Mouse (Mus musculus): ENCODE measurements around the gene Rasgrp1. TPM values are rescaled to one million over a fixed set of nuclear protein-coding genes. Genes with fewer than 3 reads are reported as not detected.

The Rasgrp1 gene
- polyA plus RNA-seq, 1 experiment from 2014 or later, result 0.55 TPM

DNA sequence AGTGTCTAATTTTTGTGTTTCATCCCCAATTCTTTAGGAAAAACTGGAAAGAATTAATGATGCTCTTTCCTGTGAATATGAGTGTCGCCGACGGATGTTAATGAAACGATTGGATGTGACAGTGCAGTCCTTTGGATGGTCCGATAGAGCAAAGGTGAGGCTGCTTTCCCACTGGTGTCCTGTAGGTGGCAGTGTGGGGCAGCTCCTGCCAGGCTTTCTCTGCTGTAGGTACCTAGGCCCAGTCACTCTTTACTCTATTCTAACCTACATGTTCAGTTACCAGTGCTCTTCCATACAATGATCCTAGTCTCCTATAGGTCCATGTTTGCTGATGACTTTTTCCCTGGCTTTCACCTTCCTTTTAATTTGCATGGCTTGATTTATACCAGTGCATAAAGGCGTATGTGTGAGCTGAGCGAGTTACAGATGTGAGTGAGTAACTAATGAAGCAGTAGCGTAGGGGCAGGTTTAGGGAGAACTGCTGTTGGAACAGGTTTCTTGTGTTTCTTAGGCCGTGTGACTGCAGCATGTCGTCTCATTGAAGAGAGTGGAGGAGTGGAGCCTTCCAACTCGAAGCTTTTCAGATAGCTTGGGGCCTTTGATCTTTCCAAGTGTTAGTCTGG is 78.9 kb downstream of the Rasgrp1 start:
- peaks cover 85% of the 10 kb centered on the region for H3K36me3 ChIP-seq (replicated peaks)
- DNase-seq (ENCODE audit: low spot score), result peak; percentile 72
- H3K27me3 ChIP-seq (replicated peaks; ENCODE audit: low read depth, poor library complexity, severe bottlenecking), result no peaks in the 10 kb centered on the region
- no peaks in the 10 kb centered on the region for H3K4me1 ChIP-seq
- H3K4me3 ChIP-seq, result no peak overlapping the region
- no peak overlapping the region for H3K27ac ChIP-seq (replicated peaks)
- no peaks in the 10 kb centered on the region for H3K9me3 ChIP-seq
- WGBS, result 76% methylated on average over 11 of the region's 11 CpGs

DNA sequence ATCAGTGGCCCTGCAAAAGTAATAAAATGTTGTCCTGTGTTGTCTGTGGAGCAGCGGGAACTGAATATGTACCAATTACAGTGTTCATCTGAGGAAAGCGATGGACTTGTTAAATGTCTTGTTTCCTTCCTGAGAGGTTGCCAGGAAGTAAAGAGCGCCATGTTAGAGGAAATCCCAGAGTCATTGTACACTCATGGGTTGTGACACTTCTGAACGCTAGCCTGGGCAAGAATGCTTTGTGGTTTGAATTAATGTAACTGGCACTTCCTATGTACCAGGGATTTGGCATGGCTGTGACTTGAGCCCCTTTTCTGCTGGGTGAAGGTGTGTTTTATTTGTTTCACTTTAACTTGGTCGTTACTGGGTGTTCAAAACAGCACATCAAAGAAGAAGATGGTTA is 80.6 kb downstream of the Rasgrp1 start:
- Histone ChIP-seq H3K4me1 (no peaks in the 10 kb centered on the region), H3K27me3 (replicated peaks; ENCODE audit: low read depth, poor library complexity, severe bottlenecking) (no peaks in the 10 kb centered on the region), H3K36me3 (replicated peaks) (peaks cover 83% of the 10 kb centered on the region), H3K27ac (replicated peaks) (no peak overlapping the region), H3K9me3 (no peaks in the 10 kb centered on the region), H3K4me3 (no peak overlapping the region)
- DNase-seq (ENCODE audit: low spot score), result no peak
- WGBS, result 89% methylated on average over 5 of the region's 5 CpGs

DNA sequence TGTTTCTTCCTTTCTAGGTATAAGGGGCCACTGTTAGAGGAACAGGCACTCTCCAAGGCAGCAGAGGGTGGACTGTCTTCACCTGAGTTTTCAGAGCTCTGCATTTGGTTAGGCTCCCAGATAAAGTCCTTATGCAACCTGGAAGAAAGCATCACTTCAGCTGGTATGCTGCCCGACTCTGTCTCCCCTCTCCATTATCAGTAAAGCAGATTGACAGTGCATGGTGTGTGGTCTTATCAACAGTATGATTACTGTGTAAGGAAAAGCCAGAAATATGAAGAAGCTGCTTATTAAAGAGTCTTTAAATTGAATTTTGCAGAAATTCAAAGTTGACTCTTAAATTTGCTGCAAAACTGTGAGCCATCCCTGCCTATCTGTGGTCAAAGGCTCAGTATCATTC is 85.2 kb downstream of the Rasgrp1 start:
- H3K27me3 ChIP-seq (replicated peaks; ENCODE audit: low read depth, poor library complexity, severe bottlenecking), result no peaks in the 10 kb centered on the region
- H3K9me3 ChIP-seq, result no peaks in the 10 kb centered on the region
- no peaks in the 10 kb centered on the region for H3K4me1 ChIP-seq
- peaks cover 61% of the 10 kb centered on the region for H3K36me3 ChIP-seq (replicated peaks)
- H3K27ac ChIP-seq (replicated peaks), result no peak overlapping the region
- no peak for DNase-seq (ENCODE audit: low spot score)
- 83% methylated on average over 1 of the region's 1 CpGs for WGBS
- H3K4me3 ChIP-seq, result no peak overlapping the region

DNA sequence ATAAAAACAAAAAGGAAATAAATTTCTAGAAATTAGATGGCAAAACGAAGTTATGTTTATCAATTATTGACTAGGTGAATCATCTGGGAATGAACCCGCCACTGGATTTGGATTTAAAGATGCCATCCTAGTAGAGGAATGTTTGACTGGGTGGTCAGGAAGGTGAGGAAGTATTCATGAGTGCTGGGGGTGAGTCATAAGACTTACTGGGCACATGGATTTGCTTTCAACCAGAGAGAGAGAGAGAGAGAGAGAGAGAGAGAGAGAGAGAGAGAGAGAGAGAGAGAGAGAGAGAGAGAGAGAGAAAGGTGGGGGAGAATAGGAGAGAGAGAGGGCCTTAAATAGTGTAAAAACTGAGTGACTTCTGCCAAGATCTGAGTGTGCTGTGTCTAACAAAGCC is 87.4 kb downstream of the Rasgrp1 start:
- no peak overlapping the region for H3K27ac ChIP-seq (replicated peaks)
- DNase-seq (ENCODE audit: low spot score), result no peak
- H3K9me3 ChIP-seq, result no peaks in the 10 kb centered on the region
- no peak overlapping the region for H3K4me3 ChIP-seq
- H3K27me3 ChIP-seq (replicated peaks; ENCODE audit: low read depth, poor library complexity, severe bottlenecking), result no peaks in the 10 kb centered on the region
- WGBS, result 86% methylated on average over 2 of the region's 2 CpGs
- H3K4me1 ChIP-seq, result peaks cover 8% of the 10 kb centered on the region
- peaks cover 39% of the 10 kb centered on the region for H3K36me3 ChIP-seq (replicated peaks)

- no peak for DNase-seq (ENCODE audit: low spot score)
- under 1% methylated on average over 24 of the region's 24 CpGs for WGBS
- H3K27ac ChIP-seq (replicated peaks), result peak overlapping the region; percentile 99
- no peaks in the 10 kb centered on the region for H3K27me3 ChIP-seq (replicated peaks; ENCODE audit: low read depth, poor library complexity, severe bottlenecking)
- no peaks in the 10 kb centered on the region for H3K9me3 ChIP-seq
- H3K36me3 ChIP-seq (replicated peaks), result peaks cover 10% of the 10 kb centered on the region; the same call in 1 of the 2 replicates
- peaks cover 9% of the 10 kb centered on the region for H3K4me1 ChIP-seq
- H3K4me3 ChIP-seq, result peak overlapping the region; percentile 93
These were observed 92.7 kb downstream of the Rasgrp1 start for GRCm38 (mm10) chr2:117250001-117250510.

- Histone ChIP-seq H3K4me1 (peaks cover 9% of the 10 kb centered on the region), H3K27me3 (replicated peaks; ENCODE audit: low read depth, poor library complexity, severe bottlenecking) (0 out of 2 replicates have a peak, but pooled peaks cover under 1% of the 10 kb centered on the region), H3K27ac (replicated peaks) (peak within 1 kb of the TSS; percentile 99), H3K36me3 (replicated peaks) (peaks cover 10% of the 10 kb centered on the region; the same call in 1 of the 2 replicates), H3K9me3 (no peaks in the 10 kb centered on the region), H3K4me3 (peak within 1 kb of the TSS; percentile 93)
- WGBS, result under 1% methylated on average over 33 of the region's 33 CpGs
- peak; percentile 93 for DNase-seq (ENCODE audit: low spot score)
These were observed 93.4 kb downstream of the Rasgrp1 start, which contains the start of gene Fam98b for GRCm38 (mm10) chr2:117249255-117250000. TSS of gene Fam98b (plus strand) at chr2:117249739.

- no peaks in the 10 kb centered on the region for H3K36me3 ChIP-seq (replicated peaks)
- no peaks in the 10 kb centered on the region for H3K9me3 ChIP-seq
- no peak overlapping the region for H3K27ac ChIP-seq (replicated peaks)
- H3K4me1 ChIP-seq, result no peaks in the 10 kb centered on the region
- H3K27me3 ChIP-seq (replicated peaks; ENCODE audit: low read depth, poor library complexity, severe bottlenecking), result 0 out of 2 replicates have a peak, but pooled peaks cover 7% of the 10 kb centered on the region
- 77% methylated on average over 4 of the region's 4 CpGs for WGBS
- no peak for DNase-seq (ENCODE audit: low spot score)
- no peak overlapping the region for H3K4me3 ChIP-seq
These were observed 100.8 kb downstream of the Rasgrp1 start for GRCm38 (mm10) chr2:117241953-117242352.

GRCm38 (mm10) chr2:117231257-117231656 is 111.5 kb downstream of the Rasgrp1 start:
- no peak overlapping the region for H3K4me3 ChIP-seq
- DNase-seq (ENCODE audit: low spot score), result peak; percentile 90
- WGBS, result 8% methylated on average over 13 of the region's 13 CpGs

GRCm38 (mm10) chr2:117230261-117230660 is 112.5 kb downstream of the Rasgrp1 start:
- Histone ChIP-seq H3K9me3 (no peaks in the 10 kb centered on the region), H3K27me3 (replicated peaks; ENCODE audit: low read depth, poor library complexity, severe bottlenecking) (peaks cover 9% of the 10 kb centered on the region; the same call in 1 of the 2 replicates), H3K36me3 (replicated peaks) (no peaks in the 10 kb centered on the region), H3K4me1 (peaks cover 10% of the 10 kb centered on the region), H3K4me3 (no peak overlapping the region), H3K27ac (replicated peaks) (no peak overlapping the region)
- 85% methylated on average over 7 of the region's 7 CpGs for WGBS
- DNase-seq (ENCODE audit: low spot score), result no peak

More at GRCm38 (mm10) chr2:117231257-117231656, 111.5 kb downstream of the Rasgrp1 start:
- no peaks in the 10 kb centered on the region for H3K36me3 ChIP-seq (replicated peaks)
- no peaks in the 10 kb centered on the region for H3K9me3 ChIP-seq
- peaks cover 9% of the 10 kb centered on the region; the same call in 1 of the 2 replicates for H3K27me3 ChIP-seq (replicated peaks; ENCODE audit: low read depth, poor library complexity, severe bottlenecking)
- H3K27ac ChIP-seq (replicated peaks), result no peak overlapping the region
- H3K4me1 ChIP-seq, result peaks cover 10% of the 10 kb centered on the region

Other genes starting within 250 kb of the Rasgrp1 start
- 13.8 and 14.5 TPM in 2 replicates for gene Spred1, start 221.6 kb downstream of the Rasgrp1 start, polyA plus RNA-seq (2016; fragmentation: Nextera tagmentation; extraction: Ambion mirVana)
- gene Fam98b, start 93.3 kb downstream of the Rasgrp1 start, polyA plus RNA-seq (2016; fragmentation: Nextera tagmentation; extraction: Ambion mirVana), result 19.8 and 19.9 TPM in 2 replicates